Mouse (Mus musculus): ENCODE measurements around the gene Adamtsl4.

- TF ChIP-seq CTCF (IDR thresholded peaks at IDR 0.05; ENCODE audit: extremely low read depth, insufficient read depth, insufficient read length, insufficient replicate concordance) (no peak), POLR2A (IDR thresholded peaks at IDR 0.05; ENCODE audit: low read depth, low read length) (no peak)
Measured at GRCm38 (mm10) chr3:95652204-95652811, 35.4 kb downstream of the Adamtsl4 start.

All from spleen, adult 2 months (tissue).